In genomic region chr10:93291843-93292242, GRCm38 (mm10) we compare ENCODE assay signal across 8 mouse cellular contexts. TPM values are rescaled to one million over a fixed set of nuclear protein-coding genes. Genes with fewer than 3 reads are reported as not detected.
DNase-seq lines count a peak whose midpoint lies in the region; ATAC-seq lines count a peak whose summit lies in the region.

No protein-coding gene starts in this region.

- H3K4me3 ChIP-seq in intestine, embryonic 14.5 days (ENCODE audit: low read depth, low read length) = no peak overlapping the region
- H3K4me3 ChIP-seq in limb, embryonic 11.5 days (ENCODE audit: low read depth, low read length) = no peak overlapping the region
- no peak overlapping the region for H3K4me3 ChIP-seq in neural tube, embryonic 11.5 days (ENCODE audit: low read depth, low read length)

- no peaks in the 10 kb centered on the region for H3K9me3 ChIP-seq in intestine, embryonic 14.5 days (ENCODE audit: control insufficient read depth, low read length)
- H3K9me3 ChIP-seq in limb, embryonic 11.5 days (ENCODE audit: control insufficient read depth, low read length) = no peaks in the 10 kb centered on the region
- no peaks in the 10 kb centered on the region for H3K9me3 ChIP-seq in neural tube, embryonic 11.5 days (ENCODE audit: control insufficient read depth, low read length)

- ATAC-seq in intestine, embryonic 14.5 days (replicated peaks; ENCODE audit: low FRiP score, low TSS enrichment, low read depth) = no peak
- ATAC-seq in limb, embryonic 11.5 days (ENCODE audit: insufficient number of reproducible peaks, low FRiP score, low TSS enrichment, low read depth) = no peak
- ATAC-seq in neural tube, embryonic 11.5 days (ENCODE audit: insufficient read depth, low FRiP score, low TSS enrichment) = peak; percentile 61

- peaks cover 37% of the 10 kb centered on the region for H3K4me1 ChIP-seq in intestine, embryonic 14.5 days (replicated peaks; ENCODE audit: control insufficient read depth, insufficient read depth, low read length)
- peaks cover 6% of the 10 kb centered on the region for H3K4me1 ChIP-seq in limb, embryonic 11.5 days (ENCODE audit: control insufficient read depth, insufficient read depth, low read length)
- H3K4me1 ChIP-seq in neural tube, embryonic 11.5 days (ENCODE audit: control insufficient read depth, insufficient read depth, low read length) = no peaks in the 10 kb centered on the region; the same call in 1 of the 2 replicates

- no peak overlapping the region for H3K9ac ChIP-seq in intestine, embryonic 14.5 days (ENCODE audit: low read length)
- H3K9ac ChIP-seq in limb, embryonic 11.5 days (ENCODE audit: low read length) = no peak overlapping the region
- no peak overlapping the region for H3K9ac ChIP-seq in neural tube, embryonic 11.5 days (ENCODE audit: low read length)

- no peaks in the 10 kb centered on the region for H3K27me3 ChIP-seq in intestine, embryonic 14.5 days (replicated peaks; ENCODE audit: control insufficient read depth, insufficient read depth, low read length)
- H3K27me3 ChIP-seq in limb, embryonic 11.5 days (ENCODE audit: control insufficient read depth, insufficient read depth, low read length) = no peaks in the 10 kb centered on the region
- no peaks in the 10 kb centered on the region for H3K27me3 ChIP-seq in neural tube, embryonic 11.5 days (ENCODE audit: control insufficient read depth, insufficient read depth, low read length)

- WGBS in intestine, embryonic 14.5 days = 10% methylated on average over 6 of the region's 6 CpGs
- 6% methylated on average over 6 of the region's 6 CpGs for WGBS in limb, embryonic 11.5 days
- 7% methylated on average over 6 of the region's 6 CpGs for WGBS in neural tube, embryonic 11.5 days

- H3K36me3 ChIP-seq in intestine, embryonic 14.5 days (ENCODE audit: control insufficient read depth, insufficient read depth, low read length) = 0 out of 2 replicates have a peak, but pooled peaks cover 5% of the 10 kb centered on the region
- peaks cover 4% of the 10 kb centered on the region; the same call in 1 of the 2 replicates for H3K36me3 ChIP-seq in limb, embryonic 11.5 days (ENCODE audit: control insufficient read depth, insufficient read depth, low read length)
- H3K36me3 ChIP-seq in neural tube, embryonic 11.5 days (ENCODE audit: control insufficient read depth, insufficient read depth, low read length) = no peaks in the 10 kb centered on the region

- peak; percentile 86 for DNase-seq in 416B (ENCODE audit: low read depth)
- peak; percentile 74 for DNase-seq in T-cell, adult 2 months (ENCODE audit: low spot score)
- DNase-seq in cerebellum, adult 9-11 months = peak; percentile 77
- DNase-seq in gastrocnemius, postnatal 10 days = peak; percentile 87
- peak; percentile 90 for DNase-seq in intestine, embryonic 14.5 days (ENCODE audit: low spot score)
- peak; percentile 86 for DNase-seq in limb, embryonic 11.5 days (ENCODE audit: low spot score)
- DNase-seq in neural tube, embryonic 11.5 days (ENCODE audit: low spot score) = peak; percentile 82
- peak; percentile 91 for DNase-seq in testis, postnatal 10 days (ENCODE audit: low spot score)

- H3K27ac ChIP-seq in intestine, embryonic 14.5 days (ENCODE audit: low read depth) = no peak overlapping the region
- H3K27ac ChIP-seq in limb, embryonic 11.5 days (replicated peaks; ENCODE audit: low read depth, low read length) = no peak overlapping the region
- no peak overlapping the region for H3K27ac ChIP-seq in neural tube, embryonic 11.5 days (ENCODE audit: low read depth, low read length)

- H3K4me2 ChIP-seq in intestine, embryonic 14.5 days (ENCODE audit: low read length) = no peak overlapping the region
- no peak overlapping the region for H3K4me2 ChIP-seq in limb, embryonic 11.5 days (ENCODE audit: low read depth, severe bottlenecking)
- H3K4me2 ChIP-seq in neural tube, embryonic 11.5 days (ENCODE audit: low read depth) = no peak overlapping the region

RNA-seq across cellular contexts. Expression of gene Elk3, which starts 19.1 kb away (rescaled TPM):
- 10 to 100 TPM; 41.9 to 46.7 TPM for total RNA-seq in gastrocnemius, postnatal 10 days (2021)
- 26.5 and 30.3 TPM in 2 replicates for polyA plus RNA-seq in intestine, embryonic 14.5 days (2014; fragmentation: Nextera tagmentation; extraction: Ambion mirVana)
- polyA plus RNA-seq in limb, embryonic 11.5 days (2014; fragmentation: Nextera tagmentation; extraction: Ambion mirVana) = 51.7 and 52.8 TPM in 2 replicates
- polyA plus RNA-seq in neural tube, embryonic 11.5 days (2014; fragmentation: Nextera tagmentation; extraction: Ambion mirVana) = 21.9 and 28.1 TPM in 2 replicates
